Mouse (Mus musculus) midbrain, embryonic 14.5 days (tissue): ENCODE measurements around the gene Scap. TPM values are rescaled to one million over a fixed set of nuclear protein-coding genes. Genes with fewer than 3 reads are reported as not detected.

Source experiments
- ATAC-seq: fragments of 200-750 bp; cut with Nextera tagmentation; 2 replicates; pipeline ENCODE4 v1.8.0; 2017; ENCODE audit warnings: moderate number of reproducible peaks, moderate library complexity; ENCODE audit not compliant: low FRiP score, low TSS enrichment
- DNase-seq: peaks from one replicate; pipeline ENCODE4 v3.0.0-alpha.2; 2015
- H3K27ac ChIP-seq: fragments of 300-500 bp; sonication (generic); replicated peaks from 2 replicates; pipeline ENCODE4 v1.5.1; 2014; ENCODE audit warnings: mild to moderate bottlenecking, low read depth, low read length, moderate library complexity
- H3K27me3 ChIP-seq: fragments of 300-500 bp; sonication (generic); 2 replicates; pipeline ENCODE4 v1.6.1; 2014; ENCODE audit warnings: low read length, control low read depth, mixed read lengths; ENCODE audit not compliant: control insufficient read depth, insufficient read depth
- H3K36me3 ChIP-seq: fragments of 300-500 bp; sonication (generic); 2 replicates; pipeline ENCODE4 v1.6.1; 2014; ENCODE audit warnings: low read length, control low read depth; ENCODE audit not compliant: control insufficient read depth, insufficient read depth
- H3K4me1 ChIP-seq: fragments of 300-500 bp; sonication (generic); 2 replicates; pipeline ENCODE4 v1.6.1; 2014; ENCODE audit warnings: mild to moderate bottlenecking, antibody characterized with exemption, low read length, control low read depth; ENCODE audit not compliant: control insufficient read depth, insufficient read depth
- H3K4me2 ChIP-seq: fragments of 300-500 bp; sonication (generic); 2 replicates; pipeline ENCODE4 v1.6.1; 2014; ENCODE audit warnings: mild to moderate bottlenecking, low read length, moderate library complexity
- H3K4me3 ChIP-seq: fragments of 300-500 bp; sonication (generic); replicated peaks from 2 replicates; pipeline ENCODE4 v1.5.1; 2014; ENCODE audit warnings: low read depth, low read length
- H3K9ac ChIP-seq: fragments of 300-500 bp; sonication (generic); replicated peaks from 2 replicates; pipeline ENCODE4 v1.6.1; 2014; ENCODE audit warnings: mild to moderate bottlenecking, low read length, moderate library complexity
- H3K9me3 ChIP-seq: fragments of 300-500 bp; sonication (generic); 2 replicates; pipeline ENCODE4 v1.6.1; 2016; ENCODE audit warnings: low read length, control low read depth, mixed read lengths; ENCODE audit not compliant: control insufficient read depth
- WGBS: fragments of 180-500 bp; shearing (Covaris S2); extraction: QIAGEN DNeasy Blood & Tissue Kit; methylation state at CpG from one replicate; pipeline ENCODE4 v1.1.7; 2014; 5-methylcytosine and 5-hydroxymethylcytosine counted together
- polyA plus RNA-seq: library from polyadenylated mRNA; unstranded; fragments of >200 nt; fragmentation: Nextera tagmentation; extraction: Ambion mirVana; gene quantifications from 2 replicates; pipeline ENCODE4 v1.2.1, GENCODE M21; 2014

Gene Scap
- polyA plus RNA-seq, 1 experiment from 2014 or later, result 50.5 TPM

DNA sequence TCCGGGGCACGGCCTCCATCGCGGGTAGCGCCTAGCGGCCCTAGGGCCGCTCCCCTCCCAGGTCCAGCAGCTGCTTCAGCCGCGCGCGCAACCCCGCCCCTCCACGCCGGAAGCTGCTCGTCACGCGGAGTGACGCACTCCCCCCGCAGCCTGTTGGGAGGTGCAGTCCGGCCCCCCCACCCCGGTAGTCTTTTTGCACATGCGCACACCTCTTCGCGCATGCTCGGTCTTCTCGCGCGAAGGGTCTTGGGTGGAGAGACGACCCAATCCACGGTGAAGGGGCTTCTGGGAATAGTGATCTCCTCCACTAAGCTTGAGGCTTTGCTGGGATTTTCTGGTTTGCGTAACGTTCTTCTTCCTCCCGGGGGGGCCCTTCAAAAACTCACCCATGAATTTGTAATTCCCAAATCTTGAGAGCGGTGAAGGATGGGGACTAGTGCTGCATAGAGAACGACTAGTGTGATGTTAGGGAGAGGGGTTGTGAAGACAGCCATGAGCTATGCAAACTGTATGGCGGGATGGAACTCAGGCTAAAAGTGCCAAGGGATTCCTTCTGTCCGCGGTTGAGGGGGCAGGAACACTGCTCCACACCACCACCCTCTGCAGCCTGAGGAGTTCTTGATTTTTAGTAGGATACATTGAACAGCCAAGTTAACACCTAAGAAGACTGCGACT is 75.1 kb downstream of the Scap start, which contains the start of gene Ptpn23:
Ptpn23 (minus strand) TSS at position 115 of the 675 bp plus-strand sequence.
- H3K36me3 ChIP-seq, result no peaks in the 10 kb centered on the region
- H3K4me2 ChIP-seq, result peak within 1 kb of the TSS; percentile 95
- no peaks in the 10 kb centered on the region for H3K9me3 ChIP-seq
- peak within 1 kb of the TSS; percentile 75 for H3K9ac ChIP-seq
- WGBS, result under 1% methylated on average over 39 of the region's 39 CpGs
- peak; percentile 96 for ATAC-seq
- peak within 1 kb of the TSS; percentile 82 for H3K4me3 ChIP-seq
- H3K27ac ChIP-seq, result peak within 1 kb of the TSS; percentile 82
- no peaks in the 10 kb centered on the region for H3K27me3 ChIP-seq
- peaks cover 12% of the 10 kb centered on the region for H3K4me1 ChIP-seq
- DNase-seq, result peak; percentile 99

DNA sequence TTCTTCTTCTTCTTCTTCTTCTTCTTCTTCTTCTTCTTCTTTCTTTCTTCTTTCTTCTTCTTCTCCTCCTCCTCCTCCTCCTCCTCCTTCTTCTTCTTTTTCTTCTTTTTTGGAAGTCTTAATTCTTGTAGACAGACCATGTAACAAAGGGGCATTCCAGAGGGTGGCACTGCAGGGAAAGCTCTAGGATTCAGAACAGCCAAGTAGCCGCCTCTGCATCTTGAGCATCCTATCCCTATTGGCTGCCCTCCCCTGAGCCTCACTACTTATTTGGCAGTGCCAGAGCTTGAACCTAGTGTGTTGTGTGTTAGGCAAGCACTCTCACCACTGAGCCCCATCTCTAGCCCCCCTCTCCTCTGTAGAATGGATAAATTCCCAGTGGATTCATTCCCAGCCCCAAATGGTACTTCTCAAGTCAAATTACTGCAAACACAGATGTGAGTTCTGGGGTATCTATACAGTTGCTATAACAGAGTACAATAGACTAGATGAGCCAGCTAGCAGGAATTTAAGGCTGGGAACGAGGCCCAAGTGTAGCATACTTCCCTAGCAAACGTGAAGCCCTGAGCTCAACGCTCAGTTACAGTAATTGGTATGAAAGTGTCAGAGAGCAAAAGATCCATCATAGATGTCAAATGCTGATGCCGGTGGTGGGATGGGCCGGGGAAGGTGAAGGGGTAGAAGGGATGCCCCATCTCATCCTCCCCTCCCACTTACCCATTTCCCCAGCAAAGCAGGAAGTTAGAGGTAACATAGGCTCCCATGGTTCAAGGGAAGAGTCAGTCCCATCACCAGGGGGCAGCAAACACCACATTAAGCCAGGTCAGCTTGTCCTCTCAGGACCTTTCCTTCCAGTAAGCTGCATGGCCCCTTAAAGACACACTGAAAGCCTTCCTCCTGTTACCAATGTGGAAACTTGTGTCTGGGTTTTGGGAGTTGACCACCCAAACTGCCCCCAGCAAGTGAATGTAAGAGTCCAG is 78.1 kb downstream of the Scap start:
- H3K9ac ChIP-seq, result no peak overlapping the region
- no peaks in the 10 kb centered on the region for H3K36me3 ChIP-seq
- H3K4me2 ChIP-seq, result no peak overlapping the region
- no peak for ATAC-seq
- H3K27me3 ChIP-seq, result no peaks in the 10 kb centered on the region
- H3K9me3 ChIP-seq, result no peaks in the 10 kb centered on the region
- H3K4me3 ChIP-seq, result no peak overlapping the region
- peak; percentile 86 for DNase-seq
- H3K27ac ChIP-seq, result no peak overlapping the region
- WGBS, result 46% methylated on average over 6 of the region's 6 CpGs
- H3K4me1 ChIP-seq, result peaks cover 12% of the 10 kb centered on the region

GRCm38 (mm10) chr9:110412926-110413325 is 79.8 kb downstream of the Scap start:
- Histone ChIP-seq H3K27ac (no peak overlapping the region), H3K36me3 (no peaks in the 10 kb centered on the region), H3K4me3 (no peak overlapping the region), H3K9ac (no peak overlapping the region), H3K27me3 (no peaks in the 10 kb centered on the region), H3K9me3 (no peaks in the 10 kb centered on the region), H3K4me2 (no peak overlapping the region), H3K4me1 (peaks cover 5% of the 10 kb centered on the region; the same call in 1 of the 2 replicates)
- DNase-seq, result no peak
- 76% methylated on average over 7 of the region's 7 CpGs for WGBS
- ATAC-seq, result no peak

- no peaks in the 10 kb centered on the region for H3K36me3 ChIP-seq
- ATAC-seq, result no peak
- H3K27me3 ChIP-seq, result no peaks in the 10 kb centered on the region
- peaks cover 2% of the 10 kb centered on the region; the same call in 1 of the 2 replicates for H3K4me1 ChIP-seq
- H3K4me2 ChIP-seq, result no peak overlapping the region
- no peaks in the 10 kb centered on the region for H3K9me3 ChIP-seq
- 58% methylated on average over 9 of the region's 9 CpGs for WGBS
- no peak overlapping the region for H3K27ac ChIP-seq
- no peak overlapping the region for H3K9ac ChIP-seq
- no peak overlapping the region for H3K4me3 ChIP-seq
- peak; percentile 73 for DNase-seq
These were observed 80.7 kb downstream of the Scap start for GRCm38 (mm10) chr9:110413785-110414184.

- ATAC-seq (no peak), DNase-seq (no peak)
- no peak within 1 kb of the TSS for H3K27ac ChIP-seq
- no peaks in the 10 kb centered on the region for H3K36me3 ChIP-seq
- no peaks in the 10 kb centered on the region for H3K27me3 ChIP-seq
- H3K4me3 ChIP-seq, result no peak within 1 kb of the TSS
- WGBS, result 92% methylated on average over 12 of the region's 12 CpGs
- no peak within 1 kb of the TSS for H3K4me2 ChIP-seq
- no peaks in the 10 kb centered on the region for H3K4me1 ChIP-seq
- no peaks in the 10 kb centered on the region for H3K9me3 ChIP-seq
- H3K9ac ChIP-seq, result no peak within 1 kb of the TSS
These were observed 86.5 kb downstream of the Scap start, which contains the start of gene Ngp for GRCm38 (mm10) chr9:110419511-110420112. Gene Ngp (plus strand): TSS chr9:110419747.

DNA sequence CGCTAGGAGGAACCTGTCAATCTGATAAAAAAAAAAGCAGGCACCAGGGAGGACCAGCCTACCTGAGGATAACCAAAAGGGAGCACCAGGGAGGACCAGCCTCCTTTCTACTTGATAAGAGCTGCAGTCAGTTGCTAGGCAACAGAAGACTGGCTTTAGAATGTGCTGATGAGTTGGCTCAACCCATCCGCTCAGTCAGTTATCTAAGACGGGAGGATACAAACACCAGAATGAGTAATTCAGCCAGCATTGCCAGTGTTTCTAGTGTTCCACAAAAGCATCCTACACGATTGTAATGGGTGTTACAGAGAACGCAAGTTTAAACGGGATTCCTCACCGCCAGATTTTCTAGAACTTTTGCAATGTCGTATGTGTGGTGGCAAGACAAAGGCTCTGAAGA is 98.2 kb downstream of the Scap start:
- H3K36me3 ChIP-seq, result peaks cover 85% of the 10 kb centered on the region
- H3K4me2 ChIP-seq, result no peak overlapping the region
- H3K4me1 ChIP-seq, result no peaks in the 10 kb centered on the region
- no peak overlapping the region for H3K9ac ChIP-seq
- H3K4me3 ChIP-seq, result no peak overlapping the region
- ATAC-seq (no peak), DNase-seq (no peak)
- H3K9me3 ChIP-seq, result no peaks in the 10 kb centered on the region
- WGBS, result 75% methylated on average over 8 of the region's 8 CpGs
- no peak overlapping the region for H3K27ac ChIP-seq
- H3K27me3 ChIP-seq, result no peaks in the 10 kb centered on the region

GRCm38 (mm10) chr9:110433045-110433444 is 100.0 kb downstream of the Scap start:
- DNase-seq (no peak), ATAC-seq (no peak)
- Histone ChIP-seq H3K9ac (no peak overlapping the region), H3K9me3 (no peaks in the 10 kb centered on the region), H3K4me2 (no peak overlapping the region), H3K4me1 (no peaks in the 10 kb centered on the region), H3K4me3 (no peak overlapping the region), H3K27me3 (no peaks in the 10 kb centered on the region), H3K36me3 (peaks cover 77% of the 10 kb centered on the region), H3K27ac (no peak overlapping the region)
- 97% methylated on average over 2 of the region's 2 CpGs for WGBS
